Mouse (Mus musculus) CH12.LX (cell line): ENCODE measurements around the gene Utp18. TPM values are rescaled to one million over a fixed set of nuclear protein-coding genes. Genes with fewer than 3 reads are reported as not detected.

Source experiments
- DNase-seq: peaks from one replicate; pipeline ENCODE4 v3.0.0-alpha.2; 2013; ENCODE audit errors: extremely low read depth
- H3K27ac ChIP-seq: 2 replicates; pipeline ENCODE4 v1.5.1; 2012; ENCODE audit warnings: low read depth, mild to moderate bottlenecking, control low read depth, moderate library complexity; ENCODE audit not compliant: insufficient read depth
- H3K27me3 ChIP-seq: replicated peaks from 2 replicates; pipeline ENCODE3; 2012; ENCODE audit warnings: inconsistent platforms
- H3K36me3 ChIP-seq, 2 experiments: replicated peaks in 1 of 2; 2 replicates each; pipeline versions ENCODE3 to v1.6.1; 2012; ENCODE audit warnings: inconsistent platforms in 1 of 2, low read length in 1 of 2, mild to moderate bottlenecking in 1 of 2, mixed read lengths in 1 of 2, moderate library complexity in 1 of 2; ENCODE audit not compliant: control insufficient read depth in 1 of 2, insufficient read depth in 1 of 2
- H3K4me1 ChIP-seq, 2 experiments: 2 replicates each; pipeline ENCODE4 v1.6.1; 2012; ENCODE audit warnings: inconsistent platforms in 1 of 2, moderate library complexity in 1 of 2; ENCODE audit not compliant: insufficient read depth in 2 of 2, control insufficient read depth in 1 of 2
- H3K4me2 ChIP-seq: 2 replicates; pipeline ENCODE4 v1.6.1; 2012; ENCODE audit warnings: low read depth, mild to moderate bottlenecking, control low read depth; ENCODE audit not compliant: poor library complexity, insufficient read depth, severe bottlenecking
- H3K4me3 ChIP-seq, 3 experiments: fragments of 150-350 bp in 1 of 3; sonication (generic) in 1 of 3; replicated peaks in 1 of 3; 2 replicates each; pipeline versions ENCODE3 to v1.5.1; 2011 to 2012; ENCODE audit warnings: low read depth in 2 of 3, low read length in 2 of 3, mild to moderate bottlenecking in 2 of 3, moderate library complexity in 2 of 3, control low read depth in 1 of 3, improper control_type of control experiment in 1 of 3, inconsistent platforms in 1 of 3, mixed read lengths in 1 of 3; ENCODE audit not compliant: poor library complexity in 1 of 3
- H3K79me2 ChIP-seq: replicated peaks from 2 replicates; pipeline ENCODE4 v1.6.1; 2012; ENCODE audit warnings: mild to moderate bottlenecking, moderate library complexity; ENCODE audit not compliant: control insufficient read depth, poor library complexity, insufficient read depth, severe bottlenecking; ENCODE audit errors: extremely low read depth
- H3K9ac ChIP-seq: 2 replicates; pipeline ENCODE4 v1.6.1; 2012; ENCODE audit warnings: low read depth, mild to moderate bottlenecking, control low read depth, moderate library complexity; ENCODE audit not compliant: insufficient read depth
- H3K9me3 ChIP-seq: replicated peaks from 2 replicates; pipeline ENCODE3; 2012; ENCODE audit warnings: low read length, inconsistent platforms, mixed read lengths
- BHLHE40 ChIP-seq: IDR thresholded peaks from 2 replicates; pipeline ENCODE4 v1.6.1; 2011; ENCODE audit warnings: mild to moderate bottlenecking, low read depth, low read length, improper control_type of control experiment
- CHD2 ChIP-seq: IDR thresholded peaks from 2 replicates; pipeline ENCODE4 v1.6.1; 2011; ENCODE audit warnings: low read length, improper control_type of control experiment
- CTCF ChIP-seq, 2 experiments: IDR thresholded peaks in 1 of 2; conservative IDR thresholded peaks in 1 of 2; 2 replicates each; pipeline ENCODE4 v1.5.1; 2011 to 2012; ENCODE audit warnings: low read depth in 2 of 2, low read length in 2 of 2, improper control_type of control experiment in 1 of 2, inconsistent platforms in 1 of 2, mild to moderate bottlenecking in 1 of 2, moderate library complexity in 1 of 2
- E2F4 ChIP-seq: IDR thresholded peaks from 2 replicates; pipeline ENCODE4 v1.6.1; 2011; ENCODE audit warnings: low read depth, low read length, improper control_type of control experiment; ENCODE audit not compliant: insufficient replicate concordance
- ELF1 ChIP-seq: IDR thresholded peaks from 2 replicates; pipeline ENCODE4 v1.6.1; 2014; ENCODE audit warnings: low read depth, mild to moderate bottlenecking, inconsistent platforms, low read length, improper control_type of control experiment
- EP300 ChIP-seq: IDR thresholded peaks from 2 replicates; pipeline ENCODE4 v1.6.1; 2011; ENCODE audit warnings: low read length, improper control_type of control experiment
- ETS1 ChIP-seq: conservative IDR thresholded peaks from 2 replicates; pipeline ENCODE4 v1.6.1; 2012; ENCODE audit warnings: low read depth, mild to moderate bottlenecking, inconsistent platforms, low read length, improper control_type of control experiment, moderate library complexity
- GABPA ChIP-seq: IDR thresholded peaks from 2 replicates; pipeline ENCODE4 v1.6.1; 2012; ENCODE audit warnings: low read depth, low read length, improper control_type of control experiment, inconsistent platforms; ENCODE audit not compliant: insufficient replicate concordance
- HCFC1 ChIP-seq: IDR thresholded peaks from 2 replicates; pipeline ENCODE4 v1.6.1; 2012; ENCODE audit warnings: low read depth, mild to moderate bottlenecking, inconsistent platforms, low read length, improper control_type of control experiment
- JUN ChIP-seq: IDR thresholded peaks from 2 replicates; pipeline ENCODE4 v1.6.1; 2011; ENCODE audit warnings: low read depth, mild to moderate bottlenecking, low read length, improper control_type of control experiment, moderate library complexity; ENCODE audit not compliant: insufficient read depth
- JUND ChIP-seq: conservative IDR thresholded peaks from 2 replicates; pipeline ENCODE4 v1.6.1; 2011; ENCODE audit warnings: low read depth, low read length, improper control_type of control experiment
- MAFK ChIP-seq: IDR thresholded peaks from 2 replicates; pipeline ENCODE4 v1.6.1; 2011; ENCODE audit warnings: low read length, improper control_type of control experiment; ENCODE audit not compliant: insufficient replicate concordance
- MAX ChIP-seq: IDR thresholded peaks from 2 replicates; pipeline ENCODE4 v1.6.1; 2011; ENCODE audit warnings: low read length, improper control_type of control experiment
- MAZ ChIP-seq: IDR thresholded peaks from 2 replicates; pipeline ENCODE4 v1.6.1; 2012; ENCODE audit warnings: low read depth, mild to moderate bottlenecking, inconsistent platforms, low read length, improper control_type of control experiment, moderate library complexity
- MEF2A ChIP-seq: IDR thresholded peaks from 2 replicates; pipeline ENCODE4 v1.6.1; 2014; ENCODE audit warnings: low read depth, mild to moderate bottlenecking, inconsistent platforms, low read length, improper control_type of control experiment, borderline replicate concordance
- MYC ChIP-seq: IDR thresholded peaks from 2 replicates; pipeline ENCODE4 v1.6.1; 2011; ENCODE audit warnings: low read depth, mild to moderate bottlenecking, improper control_type of control experiment, low read length
- NRF1 ChIP-seq: IDR thresholded peaks from 2 replicates; pipeline ENCODE4 v1.6.1; 2014; ENCODE audit warnings: low read depth, mild to moderate bottlenecking, inconsistent platforms, low read length, improper control_type of control experiment, moderate library complexity
- POLR2A ChIP-seq: IDR thresholded peaks from 2 replicates; pipeline ENCODE4 v1.6.1; 2011; ENCODE audit warnings: low read depth, mild to moderate bottlenecking, improper control_type of control experiment, low read length
- RCOR1 ChIP-seq: conservative IDR thresholded peaks from 2 replicates; pipeline ENCODE4 v1.6.1; 2012; ENCODE audit warnings: low read depth, mild to moderate bottlenecking, inconsistent platforms, low read length, improper control_type of control experiment
- SIN3A ChIP-seq: IDR thresholded peaks from 2 replicates; pipeline ENCODE4 v1.6.1; 2012; ENCODE audit warnings: low read length, improper control_type of control experiment, inconsistent platforms
- TBP ChIP-seq: conservative IDR thresholded peaks from 2 replicates; pipeline ENCODE4 v1.6.1; 2011; ENCODE audit warnings: low read depth, low read length, improper control_type of control experiment
- TCF12 ChIP-seq: IDR thresholded peaks from 2 replicates; pipeline ENCODE4 v1.6.1; 2014; ENCODE audit warnings: low read depth, mild to moderate bottlenecking, inconsistent platforms, low read length, improper control_type of control experiment
- UBTF ChIP-seq: IDR thresholded peaks from 2 replicates; pipeline ENCODE4 v1.6.1; 2012; ENCODE audit warnings: low read depth, mild to moderate bottlenecking, inconsistent platforms, low read length, improper control_type of control experiment, moderate library complexity
- USF1 ChIP-seq: IDR thresholded peaks from 2 replicates; pipeline ENCODE4 v1.6.1; 2014; ENCODE audit warnings: low read depth, mild to moderate bottlenecking, inconsistent platforms, low read length, improper control_type of control experiment
- USF2 ChIP-seq: conservative IDR thresholded peaks from 2 replicates; pipeline ENCODE4 v1.6.1; 2011; ENCODE audit warnings: low read depth, low read length, improper control_type of control experiment
- ZC3H11A ChIP-seq: IDR thresholded peaks from 2 replicates; pipeline ENCODE4 v1.6.1; 2012; ENCODE audit warnings: low read depth, mild to moderate bottlenecking, inconsistent platforms, low read length, improper control_type of control experiment
- ZKSCAN1 ChIP-seq: IDR thresholded peaks from 2 replicates; pipeline ENCODE4 v1.6.1; 2012; ENCODE audit warnings: low read depth, inconsistent platforms, low read length, improper control_type of control experiment, borderline replicate concordance
- ZMIZ1 ChIP-seq: IDR thresholded peaks from 2 replicates; pipeline ENCODE4 v1.6.1; 2012; ENCODE audit warnings: low read depth, mild to moderate bottlenecking, inconsistent platforms, low read length, improper control_type of control experiment
- ZNF384 ChIP-seq: IDR thresholded peaks from 2 replicates; pipeline ENCODE4 v1.6.1; 2012; ENCODE audit warnings: low read depth, low read length, improper control_type of control experiment, inconsistent platforms
- dilution Hi-C: fragments of 300-500 bp; cut with MboI; formaldehyde crosslinking; loops from 2 replicates; pipeline ENCODE4 v1.14.3; 2020; ENCODE audit warnings: low sequenced_read_pairs; ENCODE audit not compliant: extremely low pct_unique_long_range_greater_than_20kb, extremely low pct_ligation_motif_present
- in situ Hi-C: fragments of 300-500 bp; cut with MboI; formaldehyde crosslinking; loops from 3 replicates; pipeline ENCODE4 v1.14.3; 2019; ENCODE audit warnings: low sequenced_read_pairs, low pct_ligation_motif_present, low pct_unique_long_range_greater_than_20kb, mixed read lengths
- polyA plus RNA-seq: library from polyadenylated mRNA; unstranded; fragments of >175 nt; gene quantifications from 2 replicates; pipeline ENCODE4 v1.2.1, GENCODE M21; 2012; ENCODE audit warnings: low read depth; ENCODE audit not compliant: insufficient read length
- total RNA-seq, 2 experiments: library from RNA; depleted of rRNA; stranded (reverse); fragments of 300-350 nt in 1 of 2; fragments of >200 nt in 1 of 2; gene quantifications; 2 replicates each; pipeline ENCODE4 v1.2.3; 2012 to 2014

The Utp18 gene
- total and polyA plus RNA-seq, 3 experiments: 61.8 to 132 (median 93.9) TPM

DNA sequence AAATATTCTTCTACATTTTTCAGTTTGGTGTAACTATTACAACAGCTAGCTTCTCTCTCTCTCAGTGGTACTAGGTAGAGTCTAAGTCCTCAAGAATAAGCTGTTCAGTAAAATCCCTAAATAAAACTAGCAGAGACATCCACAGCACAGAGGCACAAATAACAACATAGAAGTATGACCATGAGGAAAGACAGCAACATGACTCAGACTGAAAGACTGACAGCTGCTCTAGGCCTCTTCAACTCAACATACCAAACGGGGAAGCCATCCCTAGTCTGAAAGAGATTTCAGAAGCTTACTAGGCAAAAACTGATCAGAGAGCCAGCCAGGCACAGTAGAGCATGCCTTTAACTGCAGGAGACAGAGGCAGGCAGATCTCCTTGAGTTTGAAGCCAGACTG, 22.9 kb downstream of the Utp18 start (continued):
- TF ChIP-seq MEF2A (peak; percentile 68; the same call in 1 of the 2 replicates), MAX (no peak), MAFK (peak; percentile 84), JUND (peak; percentile 80), UBTF (no peak), GABPA (no peak), ZC3H11A (no peak), ZNF384 (no peak)

DNA sequence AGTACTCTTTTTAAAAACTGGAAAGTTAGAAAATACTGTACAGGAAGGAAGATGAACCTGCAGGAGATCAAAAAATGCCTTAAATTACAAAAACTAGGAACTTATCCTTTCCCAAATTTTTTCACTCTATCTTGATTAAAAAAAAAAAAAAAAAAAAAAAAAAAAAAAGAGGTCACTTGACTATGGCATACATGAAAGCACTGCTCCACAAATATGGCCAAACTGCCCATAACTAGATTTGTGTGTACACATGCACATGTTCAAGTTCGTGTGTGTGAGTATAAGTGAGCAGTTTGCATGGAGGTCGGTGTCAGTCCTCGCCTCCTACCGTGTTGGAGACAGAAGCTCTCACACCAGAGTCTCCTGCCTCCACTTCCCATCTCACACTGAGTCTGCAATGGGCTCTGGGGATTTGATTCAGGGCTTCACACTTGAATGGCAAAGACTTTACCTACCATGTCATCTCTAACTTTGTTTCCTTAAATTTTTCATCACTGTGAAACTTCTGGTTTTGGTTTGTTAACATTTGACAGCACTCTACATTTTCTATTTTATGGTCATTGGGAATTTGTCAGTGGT, 23.4 kb downstream of the Utp18 start:
- DNase-seq: peak; percentile 77
- peaks cover 34 to 58% of the 10 kb centered on the region in 2 experiments for H3K36me3 ChIP-seq
- 0 out of 2 replicates have a peak, but pooled peaks have one; percentile 6 for TF ChIP-seq MAFK
- peak; percentile 85 for TF ChIP-seq ZNF384
- peak; percentile 20; the same call in 1 of the 2 replicates for TF ChIP-seq SIN3A
- peak; percentile 62 for TF ChIP-seq BHLHE40
- no peak for TF ChIP-seq POLR2A
- TF ChIP-seq MAX: no peak
- TF ChIP-seq, all 38 proteins: peak for 4
- dilution Hi-C loops: no loop called here
- H3K9me3 ChIP-seq: no peaks in the 10 kb centered on the region
- H3K9ac ChIP-seq: no peak overlapping the region; the same call in 1 of the 2 replicates
- peaks cover 7 to 50% of the 10 kb centered on the region in 2 experiments for H3K4me1 ChIP-seq
- H3K4me3 ChIP-seq: no peak overlapping the region
- no peaks in the 10 kb centered on the region for H3K27me3 ChIP-seq
- in situ Hi-C loops: no loop called here
- peak overlapping the region; percentile 78 for H3K27ac ChIP-seq
- H3K4me2 ChIP-seq: peak overlapping the region; percentile 14; the same call in 1 of the 2 replicates
- peaks cover 7% of the 10 kb centered on the region for H3K79me2 ChIP-seq

DNA sequence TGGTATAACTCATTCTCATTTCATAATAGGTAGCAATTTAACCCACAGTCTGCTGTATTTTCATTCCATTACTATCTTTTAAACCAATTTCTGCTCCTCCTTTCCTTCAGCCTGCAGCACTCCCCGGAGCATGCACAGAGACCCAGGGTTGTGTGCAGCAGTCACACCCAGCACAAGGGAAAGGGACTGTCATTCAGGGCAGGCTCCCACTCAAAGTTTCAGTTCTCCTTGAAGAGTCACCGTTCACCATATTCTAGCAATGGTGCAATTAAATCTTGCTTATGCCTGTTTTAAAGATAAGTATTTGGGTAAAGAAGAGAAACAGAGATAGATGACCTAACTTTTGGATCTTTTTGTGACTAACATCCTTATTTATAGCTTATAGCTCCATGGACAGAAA, 24.4 kb downstream of the Utp18 start:
- in situ Hi-C loops (no loop called here), dilution Hi-C loops (no loop called here)
- H3K36me3 ChIP-seq: peaks cover 25 to 48% of the 10 kb centered on the region in 2 experiments
- H3K4me2 ChIP-seq: peak overlapping the region; percentile 72
- DNase-seq: peak; percentile 78
- H3K9ac ChIP-seq: no peak overlapping the region
- H3K9me3 ChIP-seq: no peaks in the 10 kb centered on the region
- no peaks in the 10 kb centered on the region for H3K27me3 ChIP-seq
- peaks cover 7 to 53% of the 10 kb centered on the region in 2 experiments for H3K4me1 ChIP-seq
- H3K27ac ChIP-seq: peak overlapping the region; percentile 83
- H3K79me2 ChIP-seq: peaks cover 7% of the 10 kb centered on the region
- no peak overlapping the region for H3K4me3 ChIP-seq
- TF ChIP-seq MYC: 0 out of 2 replicates have a peak, but pooled peaks have one; percentile 19
- no peak for TF ChIP-seq E2F4
- 0 out of 2 replicates have a peak, but pooled peaks have one; percentile 52 for TF ChIP-seq UBTF
- no peak for TF ChIP-seq USF2
- no peak for TF ChIP-seq CHD2
- TF ChIP-seq USF1: no peak
- no peak for TF ChIP-seq ZMIZ1
- no peak for TF ChIP-seq RCOR1
- no peak for TF ChIP-seq TCF12
- TF ChIP-seq HCFC1: no peak
- no peak for TF ChIP-seq GABPA
- no peak for TF ChIP-seq SIN3A
- no peak for TF ChIP-seq TBP
- no peak for TF ChIP-seq ZKSCAN1
- TF ChIP-seq MAZ: no peak
- no peak for TF ChIP-seq NRF1
- no peak for TF ChIP-seq ELF1
- no peak for TF ChIP-seq JUN
- peak; percentile 66 for TF ChIP-seq EP300
- no peak for TF ChIP-seq CTCF (conservative IDR thresholded peaks at IDR 0.05 in 1 of 2, IDR thresholded peaks at IDR 0.05 in 1 of 2; ENCODE audit: low read depth in 2 of 2, low read length in 2 of 2)
- TF ChIP-seq ETS1: no peak
